Mouse (Mus musculus) retina, postnatal 1 day (tissue): ENCODE results near the gene Epha6.

Experiments used
- DNase-seq: peaks from one replicate; pipeline ENCODE4 v3.0.0-alpha.2; 2012

Gene Epha6

GRCm38 (mm10) chr16:60605061-60605831 lies at the start of gene Epha6:
Gene Epha6, minus strand, starts transcription at chr16:60605531.
- DNase-seq = peak; percentile 72

DNA sequence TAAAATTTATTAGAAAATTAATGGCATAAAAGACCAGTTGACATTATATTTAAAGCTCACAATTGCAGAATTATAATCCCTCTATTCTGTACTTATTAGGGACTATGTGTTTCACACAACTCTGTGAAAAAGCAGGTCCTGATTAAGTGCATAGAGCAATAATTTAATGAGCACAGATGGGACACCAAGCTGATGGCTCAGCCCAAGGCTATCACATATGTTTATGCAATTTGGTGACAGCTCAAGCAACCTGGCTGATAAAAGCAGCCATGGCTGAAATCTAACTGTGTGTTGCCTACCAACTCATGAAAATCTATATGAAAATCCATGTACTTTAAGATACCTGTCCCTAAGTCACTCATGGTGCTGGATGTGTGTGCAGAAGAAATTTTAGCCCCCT lies 46.4 kb upstream of the Epha6 start:
- peak; percentile 1 for DNase-seq

- DNase-seq = no peak
These were observed 22.8 kb upstream of the Epha6 start for GRCm38 (mm10) chr16:60628091-60628490.

- peak; percentile 80 for DNase-seq
These were observed 677 bp upstream of the Epha6 start for GRCm38 (mm10) chr16:60605832-60606583.

- DNase-seq = peak; percentile 21
These were observed 718 bp downstream of the Epha6 start for GRCm38 (mm10) chr16:60604613-60605012.

GRCm38 (mm10) chr16:60585322-60585721 lies 20.0 kb downstream of the Epha6 start:
- DNase-seq = no peak

- DNase-seq = no peak
These were observed 20.6 kb downstream of the Epha6 start for GRCm38 (mm10) chr16:60584695-60585094.

DNA sequence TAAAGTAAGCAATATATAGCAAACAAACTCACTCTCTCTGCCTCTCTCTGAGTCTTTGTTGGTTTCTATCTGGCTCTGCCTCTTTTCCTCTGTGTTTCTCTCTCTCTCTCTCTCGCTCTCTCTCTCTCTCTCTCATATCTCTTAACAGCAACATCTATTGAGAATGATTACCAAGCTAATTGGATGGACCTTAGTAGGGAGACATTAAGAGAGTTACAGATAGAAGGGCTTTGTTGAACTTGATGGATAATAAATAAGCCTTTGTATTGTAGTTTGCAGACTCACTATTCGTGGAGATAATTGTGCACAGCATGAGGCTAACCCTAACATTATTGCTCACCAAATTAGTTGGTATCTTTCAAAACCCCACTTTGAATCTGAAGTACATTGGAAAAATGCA lies 34.8 kb downstream of the Epha6 start:
- DNase-seq = peak; percentile 77

DNA sequence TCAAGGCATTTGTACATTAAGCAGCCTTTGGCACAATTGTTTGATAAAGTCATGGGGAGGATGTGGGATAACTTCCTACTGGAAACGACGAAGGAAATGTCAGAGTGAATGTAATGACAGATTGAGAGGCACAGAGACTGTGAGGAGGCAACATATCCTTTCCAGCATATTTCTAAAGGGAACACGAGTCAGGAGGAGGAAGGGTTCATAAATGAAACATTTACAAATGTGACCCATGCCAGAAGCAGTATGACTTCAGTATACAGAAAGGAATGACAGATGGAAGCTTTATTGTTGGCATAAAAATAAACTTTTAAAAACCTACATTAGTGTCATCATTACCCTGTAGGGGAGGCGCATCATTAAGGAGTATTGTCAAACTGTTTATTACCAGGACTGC lies 60.9 kb downstream of the Epha6 start:
- no peak for DNase-seq

DNA sequence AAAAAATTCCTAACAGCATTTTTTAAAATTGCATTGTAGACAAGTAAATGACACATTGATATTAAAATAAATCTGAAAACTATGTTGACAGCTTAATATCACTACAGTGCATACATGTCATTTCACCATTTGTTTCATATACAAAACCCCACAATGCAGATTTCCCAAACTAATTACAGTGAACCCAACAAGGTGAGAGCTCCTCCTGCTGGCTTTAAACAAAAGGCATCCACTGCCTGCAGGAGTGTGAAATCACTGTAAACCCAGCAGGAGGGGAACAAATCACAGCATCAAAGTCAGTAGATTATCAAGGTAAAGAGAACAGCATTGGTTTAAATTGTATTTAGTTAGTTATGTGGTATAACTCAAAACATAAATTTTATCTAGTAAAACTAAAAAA lies 67.1 kb downstream of the Epha6 start:
- peak; percentile 43 for DNase-seq

- no peak for DNase-seq
These were observed 95.6 kb downstream of the Epha6 start for GRCm38 (mm10) chr16:60509707-60510106.

- DNase-seq = no peak
These were observed 105.8 kb downstream of the Epha6 start for GRCm38 (mm10) chr16:60499567-60499966.

- no peak for DNase-seq
These were observed 129.6 kb downstream of the Epha6 start for GRCm38 (mm10) chr16:60475776-60476175.

GRCm38 (mm10) chr16:60468200-60468785 lies 137.0 kb downstream of the Epha6 start:
- no peak for DNase-seq

DNA sequence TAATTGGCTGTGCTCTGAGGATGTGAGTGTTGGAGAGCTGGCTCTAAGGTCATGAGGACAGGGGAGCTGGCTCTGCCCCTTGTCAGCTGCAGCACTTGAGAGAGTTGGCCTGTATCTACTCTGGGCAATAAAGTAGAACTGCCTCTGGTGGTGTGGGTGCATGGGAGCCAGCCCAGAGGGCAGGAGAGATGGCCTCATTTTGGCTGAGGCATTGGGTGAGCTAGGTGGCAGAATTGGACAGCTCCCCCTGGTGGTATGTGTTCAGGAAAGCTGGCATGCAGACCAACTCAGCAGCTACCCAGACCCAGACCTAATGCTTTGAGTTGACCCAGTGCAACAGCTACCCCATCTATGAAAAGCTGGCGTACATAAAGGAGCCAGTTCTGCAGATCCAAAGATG lies 170.0 kb downstream of the Epha6 start:
- DNase-seq = peak; percentile 36

DNA sequence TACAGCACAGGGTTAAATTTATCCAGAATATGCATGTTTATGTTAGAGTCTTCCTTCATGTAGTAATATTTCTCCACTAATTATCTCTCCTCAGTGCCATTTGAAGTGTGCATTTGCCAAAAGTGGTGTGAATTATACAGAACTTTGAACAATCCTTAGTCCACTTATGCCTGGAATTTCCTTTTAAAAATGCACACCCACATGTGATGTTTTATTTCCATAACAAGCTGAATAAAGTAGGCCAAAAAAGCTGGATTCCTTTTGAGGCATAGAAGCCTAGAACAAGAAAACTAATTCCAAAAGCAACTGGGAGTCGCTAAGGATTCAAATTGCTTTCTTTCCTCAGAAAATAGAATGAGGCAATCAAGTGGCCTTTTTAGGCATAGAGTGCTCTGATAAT lies 171.1 kb downstream of the Epha6 start:
- DNase-seq = no peak

DNA sequence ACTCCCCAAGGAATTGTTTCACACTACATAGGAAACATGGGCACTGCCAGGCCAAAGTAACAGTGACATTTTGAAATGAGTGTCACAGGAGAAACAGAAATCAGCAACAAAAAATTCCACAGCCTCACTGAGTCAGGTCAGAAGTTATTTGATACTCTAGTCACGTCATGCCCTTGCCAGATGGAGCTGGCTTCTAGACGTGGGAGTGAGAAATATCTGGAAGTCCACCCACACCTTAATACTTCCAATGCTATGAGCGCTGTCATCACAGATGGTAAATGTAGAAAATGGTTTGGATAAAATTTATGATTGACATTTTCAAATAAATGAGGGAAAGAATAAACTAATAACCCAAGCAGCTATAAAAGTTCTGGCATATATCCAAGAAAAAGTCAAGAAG lies 210.0 kb downstream of the Epha6 start:
- DNase-seq = no peak

- DNase-seq = no peak
These were observed 212.4 kb downstream of the Epha6 start for GRCm38 (mm10) chr16:60392961-60393360.

DNA sequence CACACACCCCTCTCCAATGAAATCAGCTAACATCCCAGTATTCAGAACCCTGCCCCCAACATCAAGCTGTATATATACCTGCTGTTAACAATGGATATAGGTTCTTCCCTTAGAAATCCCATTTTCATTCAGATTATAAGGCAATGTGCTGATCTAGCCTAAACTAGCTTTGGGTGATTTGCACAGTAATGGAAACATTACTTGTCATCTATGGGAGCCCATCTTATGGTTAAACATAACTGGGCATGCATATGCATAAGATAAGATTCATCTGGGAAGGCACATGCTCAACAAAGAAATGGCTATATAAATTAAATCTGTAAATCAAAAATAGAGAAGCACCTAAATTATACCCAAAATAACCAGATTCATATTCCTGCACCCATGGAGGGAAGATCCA lies 230.2 kb downstream of the Epha6 start:
- no peak for DNase-seq

GRCm38 (mm10) chr16:60283963-60284362 lies 321.4 kb downstream of the Epha6 start:
- DNase-seq = no peak

- DNase-seq = no peak
These were observed 331.2 kb downstream of the Epha6 start for GRCm38 (mm10) chr16:60274109-60274508.

DNA sequence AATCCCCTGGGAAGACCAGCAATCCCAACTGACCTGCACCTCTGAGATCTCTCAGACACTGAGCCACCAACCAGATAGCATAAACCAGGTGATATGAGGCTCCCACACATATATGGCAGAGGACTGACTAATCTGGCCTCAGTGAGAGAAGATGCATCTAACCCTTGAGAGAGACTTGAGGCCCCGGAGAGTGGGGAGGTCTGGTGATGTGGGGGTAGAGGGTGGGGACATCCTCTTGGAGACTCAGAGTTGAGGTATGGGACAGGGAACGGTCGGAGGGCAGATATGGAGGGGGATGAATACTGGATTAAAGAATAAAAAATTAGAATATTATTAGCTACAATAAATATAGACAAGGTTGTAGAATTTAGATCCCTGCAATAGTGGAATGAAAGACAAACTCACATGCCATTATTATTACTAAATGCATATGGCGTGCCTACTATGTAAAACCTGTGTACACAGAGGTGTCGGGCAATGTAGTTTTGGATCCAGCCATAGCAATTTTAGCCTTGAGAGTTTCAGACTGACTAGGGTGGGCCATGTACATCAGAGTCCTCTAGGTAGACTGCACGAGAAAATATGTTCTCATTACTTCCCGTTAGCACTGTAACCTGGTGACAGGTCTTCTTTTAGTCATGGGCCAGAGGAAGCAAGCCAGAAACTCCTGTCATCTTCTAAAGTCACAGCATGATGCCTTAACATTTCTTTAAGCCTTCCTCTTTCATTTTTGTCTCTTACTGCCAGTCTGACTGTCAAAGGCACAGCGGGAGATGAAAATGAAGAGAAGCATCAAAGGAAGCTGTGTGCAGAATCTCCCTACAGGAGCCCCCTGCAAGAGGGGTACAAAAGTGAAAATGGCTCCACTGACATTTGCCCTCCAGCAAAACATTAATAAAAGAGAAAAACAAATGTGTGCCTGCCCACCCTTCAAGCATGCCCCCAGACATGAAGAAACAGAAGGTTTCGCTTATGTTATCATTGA lies 338.7 kb downstream of the Epha6 start:
- no peak for DNase-seq
